Mouse (Mus musculus) adrenal gland, postnatal 4 days (tissue): ENCODE measurements at regions not wholly inside any gene's neighbourhood (a gene's known extent, or its start where the extent isn't known, plus 50 kb on each side); places are given as distances from the start of the nearest gene placed in this dataset.

Source experiments
- DNase-seq, 2 experiments: peaks; one replicate each; pipeline ENCODE4 v3.0.0; 2021 to 2022; ENCODE audit warnings: low spot score in 2 of 2, mixed read lengths in 2 of 2

- DNase-seq = no peak
Observed at GRCm38 (mm10) chr1:119196674-119197414, 143.4 kb upstream of the Gli2 start.

DNA sequence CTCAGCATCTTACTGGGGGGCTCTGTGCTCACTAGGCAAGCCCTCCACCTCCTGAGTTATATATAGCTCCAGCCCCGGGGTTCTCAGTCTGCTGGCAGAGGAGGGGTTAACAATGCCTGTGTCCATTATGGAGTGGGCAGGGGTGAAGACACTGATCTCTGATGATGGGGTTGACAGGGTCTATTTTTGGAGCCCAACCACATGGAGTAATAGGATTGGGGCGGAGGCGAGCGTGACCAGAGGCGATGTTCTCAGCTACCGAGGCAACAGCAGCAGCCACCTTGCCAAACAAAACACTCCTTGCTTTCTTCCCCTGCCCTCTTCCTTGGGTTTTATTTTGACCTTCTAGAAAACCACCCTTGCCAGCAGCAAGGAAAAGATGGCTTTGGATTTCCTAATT is 141.1 kb upstream of the Gli2 start:
- DNase-seq = no peak

GRCm38 (mm10) chr1:119191177-119191576 is 137.8 kb upstream of the Gli2 start:
- DNase-seq = no peak

DNA sequence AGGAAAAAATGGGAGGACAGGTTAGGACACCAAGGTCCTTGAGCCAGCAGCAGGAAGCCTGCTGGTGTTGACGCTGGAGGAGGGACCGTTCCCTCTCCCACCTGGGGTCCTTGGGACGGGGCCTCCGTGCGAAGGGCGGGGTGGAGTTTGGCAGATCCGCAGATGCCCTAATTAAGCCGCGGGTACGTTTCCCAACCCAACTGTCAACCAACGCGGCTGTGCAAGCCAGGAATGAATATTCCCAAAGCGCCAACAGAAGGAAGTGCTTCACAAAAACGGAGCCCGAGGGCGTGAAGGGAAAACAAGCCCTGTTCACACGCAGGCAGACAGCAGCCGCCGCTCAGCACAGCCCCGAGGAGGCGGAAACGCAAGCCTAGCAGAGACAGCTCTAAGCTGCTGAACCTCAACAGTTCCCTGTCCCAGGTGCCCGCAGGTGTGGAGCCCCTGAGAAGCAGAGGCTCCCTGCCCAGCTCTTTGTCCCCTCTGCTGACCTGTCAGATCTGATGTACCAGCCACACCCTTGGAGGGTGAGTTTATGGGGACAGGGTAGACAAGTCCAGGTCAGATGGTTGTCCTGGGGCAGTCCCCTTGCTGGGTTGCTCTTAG is 136.1 kb upstream of the Gli2 start:
- no peak for DNase-seq

GRCm38 (mm10) chr1:119187301-119187700 is 133.9 kb upstream of the Gli2 start:
- no peak for DNase-seq

DNA sequence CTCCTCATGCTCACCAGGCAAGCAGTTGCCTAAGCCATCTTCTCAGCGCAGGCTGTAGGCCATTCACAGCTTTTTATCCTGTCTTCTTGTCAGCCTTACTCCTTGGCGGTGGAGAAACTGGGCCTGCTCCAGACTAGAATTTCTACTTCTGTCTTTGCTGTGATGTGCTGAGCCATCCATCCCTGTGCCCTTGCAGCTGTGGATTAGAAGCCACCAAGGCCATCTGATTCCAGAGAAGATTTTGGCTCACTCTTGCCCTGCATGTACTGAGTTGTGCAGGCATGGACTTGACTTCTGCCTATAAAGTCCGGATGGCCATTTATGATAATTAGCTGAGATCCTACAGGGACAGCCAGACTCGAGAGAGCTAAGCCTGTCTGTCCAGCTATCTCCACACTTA is 133.4 kb upstream of the Gli2 start:
- no peak for DNase-seq

- no peak for DNase-seq
Observed at GRCm38 (mm10) chr1:119183558-119184270, 130.3 kb upstream of the Gli2 start.

DNA sequence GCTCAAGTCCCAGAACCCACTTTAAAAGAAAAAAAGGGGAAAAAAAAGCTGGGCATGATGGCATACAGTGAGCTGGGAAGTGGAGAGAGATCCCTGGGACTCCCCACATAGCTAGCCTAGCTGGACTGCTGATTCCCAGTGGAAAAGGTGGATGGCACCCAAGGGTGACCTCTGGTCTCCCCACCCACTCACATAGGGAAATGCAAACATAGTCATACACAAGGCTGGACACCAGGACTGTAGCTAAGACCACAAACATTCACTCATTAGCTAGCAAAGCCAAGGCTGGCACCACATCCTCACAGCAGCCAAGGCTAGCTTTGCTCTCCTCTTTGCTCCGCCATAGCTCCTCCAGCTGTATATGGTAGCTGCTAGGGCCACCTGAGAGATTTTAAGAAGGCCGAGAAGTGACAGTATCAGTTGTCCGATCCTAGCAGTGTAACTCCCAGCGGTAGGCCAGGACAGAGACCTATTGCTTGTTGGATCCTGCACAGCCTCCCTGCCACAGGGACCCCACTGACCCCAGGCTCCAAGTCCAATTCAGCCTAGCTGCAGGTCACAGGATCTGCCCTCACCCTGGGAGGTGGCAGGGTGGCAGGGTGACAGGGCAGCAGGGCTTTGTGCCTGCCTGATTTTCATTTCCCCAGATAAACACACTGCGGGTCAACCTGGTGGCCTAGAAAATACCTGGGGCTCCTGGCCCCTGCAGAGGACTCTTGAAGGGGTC is 119.8 kb upstream of the Gli2 start:
- no peak for DNase-seq

DNA sequence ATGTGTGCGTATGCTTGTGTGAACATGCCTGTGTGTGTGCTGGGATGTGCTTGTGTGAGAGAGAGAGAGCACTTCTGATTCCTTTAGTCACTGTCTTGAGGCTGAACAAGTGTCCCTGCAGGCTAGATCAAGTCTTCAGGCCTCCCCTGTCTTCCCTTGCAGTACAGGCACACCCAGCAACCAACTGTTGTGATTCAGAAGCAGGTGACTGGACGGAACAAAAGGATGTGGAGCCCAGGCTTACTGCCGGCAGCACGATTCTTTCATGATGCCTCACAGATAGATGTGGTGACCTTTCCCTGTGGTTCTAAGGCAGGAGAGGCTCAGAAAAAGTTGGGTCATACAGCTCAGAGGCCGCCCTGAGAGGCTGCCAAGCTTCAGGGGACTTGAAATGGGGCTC is 114.0 kb upstream of the Gli2 start:
- DNase-seq = no peak

GRCm38 (mm10) chr1:119166286-119166685 is 112.9 kb upstream of the Gli2 start:
- no peak for DNase-seq

DNA sequence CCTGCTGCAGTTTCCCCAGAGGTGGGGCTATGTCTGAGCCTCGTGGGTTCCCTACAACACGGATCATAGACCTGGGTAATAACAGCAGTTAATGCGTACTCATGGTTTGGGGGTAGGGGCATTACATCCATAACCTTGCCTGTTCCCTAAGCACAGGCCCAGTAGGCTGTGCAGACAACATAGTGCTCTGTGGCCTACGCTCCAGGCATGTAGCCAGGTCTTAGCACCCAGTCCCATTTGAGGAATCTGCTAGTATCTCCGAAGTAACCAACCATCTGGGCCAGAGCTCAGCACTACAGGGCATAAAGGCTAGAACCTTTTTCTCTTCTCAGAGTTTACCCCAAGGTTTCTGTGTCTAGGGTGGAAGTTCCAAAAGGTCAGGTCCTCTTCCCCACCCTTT is 111.4 kb upstream of the Gli2 start:
- no peak for DNase-seq

- DNase-seq = no peak
Observed at GRCm38 (mm10) chr1:119163846-119164245, 110.4 kb upstream of the Gli2 start.

GRCm38 (mm10) chr1:119163114-119163740 is 109.8 kb upstream of the Gli2 start:
- DNase-seq = no peak

DNA sequence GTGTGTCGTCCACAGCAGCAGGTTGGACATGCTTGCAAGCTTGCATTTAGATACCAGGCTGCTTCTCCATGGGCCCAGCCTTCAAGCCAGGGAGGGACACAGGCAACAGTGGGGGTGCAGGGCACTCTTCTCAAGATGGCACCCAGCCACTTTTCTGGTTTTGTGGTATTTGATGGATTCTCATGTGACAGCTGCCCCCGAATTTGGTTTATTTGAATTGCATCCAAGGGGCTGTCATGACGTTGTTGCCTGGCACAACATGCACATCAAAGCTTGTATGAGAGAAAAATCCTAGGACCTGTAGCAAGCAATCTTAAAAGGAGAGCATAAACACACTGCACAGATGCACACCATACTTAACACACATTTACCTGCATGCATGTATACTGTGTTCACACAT is 108.3 kb upstream of the Gli2 start:
- no peak for DNase-seq

DNA sequence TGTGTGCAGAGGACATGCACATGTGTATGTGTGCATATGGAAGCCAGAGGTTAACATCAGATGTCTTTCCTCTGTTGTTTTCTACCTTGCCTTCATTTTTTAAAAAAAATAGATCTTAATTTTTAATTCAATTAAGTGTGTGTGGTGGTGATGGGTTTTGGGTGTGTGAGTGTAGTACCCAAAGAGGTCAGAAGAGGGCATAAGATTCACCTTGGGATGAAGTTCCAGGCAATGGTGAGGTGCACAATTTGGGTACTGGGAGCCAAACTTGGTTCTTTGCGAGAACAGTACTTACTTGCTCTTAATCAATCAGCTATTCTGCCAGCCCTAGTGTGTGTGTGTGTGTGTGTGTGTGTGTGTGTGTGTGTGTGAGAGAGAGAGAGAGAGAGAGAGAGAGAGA is 106.9 kb upstream of the Gli2 start:
- DNase-seq = no peak

GRCm38 (mm10) chr1:119157171-119157700 is 103.8 kb upstream of the Gli2 start:
- DNase-seq = no peak

- DNase-seq = no peak
Observed at GRCm38 (mm10) chr1:119153619-119154018, 100.2 kb upstream of the Gli2 start.

GRCm38 (mm10) chr1:119152776-119153175 is 99.4 kb upstream of the Gli2 start:
- DNase-seq = no peak

DNA sequence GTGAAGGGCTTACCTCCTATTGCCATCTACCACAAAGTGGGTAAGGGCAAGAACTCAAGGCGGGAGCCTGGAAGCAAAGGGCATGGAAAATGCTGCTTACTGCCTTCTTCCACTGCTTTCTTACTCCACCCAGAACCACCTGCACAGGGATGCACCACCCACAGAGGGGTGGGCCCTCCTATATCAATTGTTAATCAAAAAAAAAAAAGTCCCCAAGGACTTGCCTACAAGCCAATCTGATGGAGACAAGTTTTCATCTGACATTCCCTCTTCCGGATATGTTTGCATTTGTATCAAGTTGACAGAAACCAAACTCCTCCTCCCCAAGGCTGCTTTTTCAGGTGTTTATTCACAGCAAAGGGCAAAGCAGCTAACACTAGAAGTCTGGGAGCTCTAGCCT is 94.1 kb upstream of the Gli2 start:
- DNase-seq = no peak

GRCm38 (mm10) chr1:119143808-119144207 is 90.4 kb upstream of the Gli2 start:
- no peak for DNase-seq

- no peak for DNase-seq
Observed at GRCm38 (mm10) chr1:119129039-119129438, 75.6 kb upstream of the Gli2 start.
